Mouse (Mus musculus) forebrain, embryonic 11.5 days (tissue): ENCODE measurements around the gene Hoxb3. TPM values are rescaled to one million over a fixed set of nuclear protein-coding genes. Genes with fewer than 3 reads are reported as not detected.

Source experiments
- ATAC-seq: fragments of 200-750 bp; cut with Nextera tagmentation; replicated peaks from 2 replicates; pipeline ENCODE4 v1.8.0; 2017; ENCODE audit warnings: moderate TSS enrichment; ENCODE audit not compliant: low FRiP score
- DNase-seq: peaks from one replicate; pipeline ENCODE4 v3.0.0-alpha.2; 2017; ENCODE audit warnings: low spot score
- H3K27ac ChIP-seq: fragments of 300-500 bp; sonication (generic); 2 replicates; pipeline ENCODE4 v1.5.1; 2014; ENCODE audit warnings: low read depth, low read length
- H3K27me3 ChIP-seq: fragments of 300-500 bp; sonication (generic); 2 replicates; pipeline ENCODE4 v1.6.1; 2014; ENCODE audit warnings: mild to moderate bottlenecking, low read length, mixed read lengths; ENCODE audit not compliant: control insufficient read depth, insufficient read depth
- H3K36me3 ChIP-seq: fragments of 300-500 bp; sonication (generic); 2 replicates; pipeline ENCODE4 v1.6.1; 2014; ENCODE audit warnings: mild to moderate bottlenecking, low read length, moderate library complexity, mixed read lengths; ENCODE audit not compliant: control insufficient read depth, insufficient read depth
- H3K4me1 ChIP-seq: fragments of 300-500 bp; sonication (generic); replicated peaks from 2 replicates; pipeline ENCODE4 v1.6.1; 2014; ENCODE audit warnings: low read length, mixed read lengths; ENCODE audit not compliant: control insufficient read depth, insufficient read depth
- H3K4me2 ChIP-seq: fragments of 300-500 bp; sonication (generic); 2 replicates; pipeline ENCODE4 v1.6.1; 2014; ENCODE audit warnings: low read depth, mild to moderate bottlenecking, low read length, moderate library complexity, mixed read lengths; ENCODE audit not compliant: severe bottlenecking
- H3K4me3 ChIP-seq: fragments of 300-500 bp; sonication (generic); 2 replicates; pipeline ENCODE4 v1.5.1; 2014; ENCODE audit warnings: low read depth, low read length
- H3K9ac ChIP-seq: fragments of 300-500 bp; sonication (generic); 2 replicates; pipeline ENCODE4 v1.6.1; 2014; ENCODE audit warnings: low read length
- H3K9me3 ChIP-seq: fragments of 300-500 bp; sonication (generic); 2 replicates; pipeline ENCODE4 v1.6.1; 2016; ENCODE audit warnings: low read length, mixed read lengths; ENCODE audit not compliant: control insufficient read depth
- WGBS: fragments of 180-500 bp; shearing (Covaris S2); extraction: QIAGEN DNeasy Blood & Tissue Kit; methylation state at CpG from one replicate; pipeline ENCODE4 v1.1.7; 2014; 5-methylcytosine and 5-hydroxymethylcytosine counted together
- polyA plus RNA-seq: library from polyadenylated mRNA; unstranded; fragments of >200 nt; fragmentation: Nextera tagmentation; extraction: Ambion mirVana; gene quantifications from 2 replicates; pipeline ENCODE4 v1.2.1, GENCODE M21; 2014

The Hoxb3 gene
- polyA plus RNA-seq, 1 experiment from 2014 or later = not detected

- Histone ChIP-seq H3K4me2 (no peak overlapping the region), H3K27ac (no peak overlapping the region), H3K9me3 (no peaks in the 10 kb centered on the region), H3K36me3 (no peaks in the 10 kb centered on the region), H3K27me3 (peaks cover 97% of the 10 kb centered on the region), H3K9ac (no peak overlapping the region), H3K4me1 (no peaks in the 10 kb centered on the region), H3K4me3 (no peak overlapping the region)
- no peak for DNase-seq
- ATAC-seq = no peak
- WGBS = under 1% methylated on average over 22 of the region's 22 CpGs
These were observed 29.7 kb upstream of the Hoxb3 start for GRCm38 (mm10) chr11:96293302-96293921.

- no peak overlapping the region for H3K27ac ChIP-seq
- no peak overlapping the region for H3K4me3 ChIP-seq
- H3K27me3 ChIP-seq = peaks cover 97% of the 10 kb centered on the region
- no peak for ATAC-seq
- no peaks in the 10 kb centered on the region for H3K9me3 ChIP-seq
- no peaks in the 10 kb centered on the region for H3K4me1 ChIP-seq
- no peak overlapping the region for H3K4me2 ChIP-seq
- under 1% methylated on average over 32 of the region's 32 CpGs for WGBS
- no peak overlapping the region for H3K9ac ChIP-seq
- no peaks in the 10 kb centered on the region for H3K36me3 ChIP-seq
- DNase-seq = peak; percentile 89
These were observed 28.7 kb upstream of the Hoxb3 start for GRCm38 (mm10) chr11:96294245-96295091.

- Histone ChIP-seq H3K9me3 (no peaks in the 10 kb centered on the region), H3K4me2 (no peak overlapping the region), H3K9ac (no peak overlapping the region), H3K4me3 (no peak overlapping the region), H3K4me1 (no peaks in the 10 kb centered on the region), H3K27ac (no peak overlapping the region), H3K36me3 (no peaks in the 10 kb centered on the region), H3K27me3 (peaks cover 97% of the 10 kb centered on the region)
- WGBS = 1% methylated on average over 29 of the region's 30 CpGs
- ATAC-seq (no peak), DNase-seq (no peak)
These were observed 27.9 kb upstream of the Hoxb3 start for GRCm38 (mm10) chr11:96295092-96295835.

GRCm38 (mm10) chr11:96296997-96297396 is 26.1 kb upstream of the Hoxb3 start:
- Histone ChIP-seq H3K9me3 (no peaks in the 10 kb centered on the region), H3K36me3 (no peaks in the 10 kb centered on the region), H3K4me1 (no peaks in the 10 kb centered on the region), H3K4me2 (no peak overlapping the region), H3K4me3 (no peak overlapping the region), H3K27ac (no peak overlapping the region), H3K27me3 (peaks cover 100% of the 10 kb centered on the region), H3K9ac (no peak overlapping the region)
- 0% methylated on average over 2 of the region's 2 CpGs for WGBS
- ATAC-seq (no peak), DNase-seq (no peak)

GRCm38 (mm10) chr11:96297428-96297827 is 25.7 kb upstream of the Hoxb3 start:
- 2% methylated on average over 3 of the region's 3 CpGs for WGBS

GRCm38 (mm10) chr11:96297968-96298635 is 25.0 kb upstream of the Hoxb3 start:
- H3K27ac ChIP-seq = no peak overlapping the region
- H3K9me3 ChIP-seq = no peaks in the 10 kb centered on the region
- DNase-seq (no peak), ATAC-seq (no peak)
- H3K27me3 ChIP-seq = peaks cover 100% of the 10 kb centered on the region
- H3K4me2 ChIP-seq = no peak overlapping the region
- no peak overlapping the region for H3K4me3 ChIP-seq
- no peaks in the 10 kb centered on the region for H3K36me3 ChIP-seq
- H3K9ac ChIP-seq = no peak overlapping the region
- H3K4me1 ChIP-seq = no peaks in the 10 kb centered on the region; the same call in 1 of the 2 replicates
- WGBS = 4% methylated on average over 11 of the region's 11 CpGs

More at GRCm38 (mm10) chr11:96297428-96297827, 25.7 kb upstream of the Hoxb3 start:
- Histone ChIP-seq H3K4me3 (no peak overlapping the region), H3K27ac (no peak overlapping the region), H3K27me3 (peaks cover 100% of the 10 kb centered on the region), H3K4me2 (no peak overlapping the region), H3K36me3 (no peaks in the 10 kb centered on the region), H3K9ac (no peak overlapping the region), H3K9me3 (no peaks in the 10 kb centered on the region), H3K4me1 (no peaks in the 10 kb centered on the region)
- DNase-seq (no peak), ATAC-seq (no peak)

- no peak overlapping the region for H3K4me2 ChIP-seq
- ATAC-seq (no peak), DNase-seq (no peak)
- H3K9ac ChIP-seq = no peak overlapping the region
- peaks cover 100% of the 10 kb centered on the region for H3K27me3 ChIP-seq
- H3K9me3 ChIP-seq = no peaks in the 10 kb centered on the region
- no peak overlapping the region for H3K27ac ChIP-seq
- H3K36me3 ChIP-seq = no peaks in the 10 kb centered on the region
- under 1% methylated on average over 66 of the region's 66 CpGs for WGBS
- H3K4me3 ChIP-seq = no peak overlapping the region
- peaks cover 3% of the 10 kb centered on the region; the same call in 1 of the 2 replicates for H3K4me1 ChIP-seq
These were observed 24.0 kb upstream of the Hoxb3 start for GRCm38 (mm10) chr11:96298895-96299667.
